Mouse (Mus musculus): Measurements from ENCODE around the gene Leng1. TPM values are rescaled to one million over a fixed set of nuclear protein-coding genes. Genes with fewer than 3 reads are reported as not detected.
A peak's percentile ranks its signal among the peaks of the same experiment; 100 is the strongest.
"Not testable (repeated sequence)": the region's sequence is repeated elsewhere in the genome, so short reads cannot be mapped to it uniquely, and the experiment has no call there.

Gene Leng1
- total RNA-seq (2021) = 16.2 and 17.1 TPM in 2 replicates
- long read RNA-seq, transcript Leng1-201 (4 exons, 2,222 nt) = major isoform, 30 of 33 reads
- long read RNA-seq, partial matches to known transcripts = 1 of 33 reads
- long read RNA-seq, other reads (novel, unspliced or antisense) = 2 of 33 reads

- DNase-seq = peak; percentile 95
Observed at GRCm38 (mm10) chr7:3665215-3666114, at the start of gene Leng1. Gene Leng1 (minus strand): TSS chr7:3665840.

- no peak for DNase-seq
Observed at GRCm38 (mm10) chr7:3715249-3715648, 49.6 kb upstream of the Leng1 start.

DNA sequence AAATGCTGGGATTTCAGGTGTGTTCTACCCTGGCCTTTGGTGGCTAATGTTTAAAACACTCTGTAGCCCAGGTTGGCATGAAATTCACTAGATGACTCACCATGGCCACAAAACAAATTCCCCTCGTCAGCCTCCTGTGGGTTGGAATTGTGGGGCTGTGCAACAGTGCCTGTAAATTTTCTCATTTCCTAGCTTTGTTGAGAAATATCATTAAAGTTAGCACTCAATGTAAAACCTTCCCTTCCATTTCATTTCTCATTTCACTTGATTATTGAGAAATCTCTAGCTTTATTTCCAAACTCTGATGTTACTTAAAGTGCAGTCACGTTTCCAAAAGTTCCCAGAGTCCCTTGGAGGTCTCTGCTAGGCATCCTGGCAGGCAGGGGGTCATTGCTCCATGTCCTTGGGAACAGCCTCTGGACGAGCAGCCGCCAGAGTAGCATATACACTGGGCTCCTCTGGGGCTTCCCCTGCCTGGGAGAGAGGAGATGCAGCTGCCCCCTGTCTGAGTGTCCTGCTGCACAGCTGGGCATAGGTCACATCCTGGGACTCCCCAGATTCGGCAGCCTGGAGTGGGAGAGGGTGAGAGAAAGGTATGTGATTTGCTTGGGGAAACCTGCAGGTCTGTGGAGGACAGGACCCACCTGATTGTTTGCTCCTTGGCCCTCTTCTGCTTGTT is 46.8 kb upstream of the Leng1 start:
- no peak for DNase-seq

DNA sequence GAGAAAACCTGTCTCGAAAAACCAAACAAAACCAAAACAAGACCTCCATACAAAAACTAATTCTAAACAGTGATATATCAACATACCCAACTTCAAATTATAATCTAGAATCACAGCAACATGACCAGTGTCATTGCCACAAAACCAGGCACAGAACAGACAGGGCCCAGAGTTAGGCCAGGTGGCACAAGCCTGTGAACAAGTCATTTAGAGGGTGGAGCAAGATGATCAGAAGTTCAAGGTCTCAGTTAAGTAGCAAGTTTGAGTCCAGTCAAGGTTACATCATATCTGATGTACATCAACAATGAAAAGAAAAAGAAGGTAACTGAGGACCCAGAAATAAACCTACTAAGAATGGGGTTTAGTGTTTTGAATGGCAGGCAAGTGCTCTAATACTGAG is 43.4 kb upstream of the Leng1 start:
- no peak for DNase-seq

GRCm38 (mm10) chr7:3708447-3708980 is 42.9 kb upstream of the Leng1 start:
- not testable (repeated sequence) for DNase-seq

- no peak for DNase-seq
Observed at GRCm38 (mm10) chr7:3707568-3708413, 42.2 kb upstream of the Leng1 start.

DNA sequence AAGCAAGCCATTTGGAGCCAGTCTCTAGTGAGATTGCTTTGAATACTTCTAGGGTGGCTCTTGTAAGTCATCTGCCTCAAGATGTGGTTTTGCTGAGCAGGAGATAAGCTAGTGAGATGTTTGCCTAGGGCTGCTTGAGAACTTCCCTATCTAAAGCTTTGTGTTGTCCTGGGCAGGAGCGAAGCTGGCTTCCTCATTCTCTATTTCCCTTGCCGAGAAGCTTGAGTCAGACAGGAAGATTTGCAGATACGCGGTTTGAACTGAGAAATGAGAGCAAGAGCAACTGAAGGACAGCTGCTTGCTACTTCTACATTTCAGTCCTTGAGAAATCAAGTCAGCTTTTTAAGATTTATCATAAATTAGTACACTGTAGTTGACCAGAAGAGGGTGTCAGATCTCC is 41.4 kb upstream of the Leng1 start:
- DNase-seq = no peak

DNA sequence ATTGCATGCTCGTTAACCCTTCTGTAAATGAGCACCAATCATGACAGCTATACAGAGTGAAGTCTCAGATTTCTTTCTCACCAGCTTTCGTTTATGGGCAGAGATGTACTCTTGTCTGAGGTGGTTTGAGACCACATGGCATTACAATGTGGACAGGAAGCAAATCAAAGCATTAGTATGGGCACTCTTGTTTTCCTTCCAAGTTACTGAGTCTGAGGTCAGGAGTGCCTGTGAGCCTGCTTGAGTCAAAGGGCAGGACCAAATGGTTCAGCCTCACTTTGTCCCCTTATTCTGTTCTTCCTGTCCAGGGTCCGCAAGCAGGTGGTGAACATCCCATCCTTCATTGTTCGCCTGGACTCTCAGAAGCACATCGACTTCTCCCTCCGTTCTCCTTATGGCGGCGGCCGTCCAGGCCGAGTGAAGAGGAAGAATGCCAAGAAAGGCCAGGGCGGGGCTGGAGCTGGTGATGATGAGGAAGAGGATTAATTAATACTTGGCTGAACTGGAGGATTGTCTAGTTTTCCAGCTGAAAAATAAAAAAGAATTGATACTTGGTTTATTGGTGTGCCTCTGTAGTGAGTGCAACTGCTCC is 40.8 kb upstream of the Leng1 start:
- DNase-seq = no peak

GRCm38 (mm10) chr7:3705911-3706310 is 40.3 kb upstream of the Leng1 start:
- DNase-seq = no peak

DNA sequence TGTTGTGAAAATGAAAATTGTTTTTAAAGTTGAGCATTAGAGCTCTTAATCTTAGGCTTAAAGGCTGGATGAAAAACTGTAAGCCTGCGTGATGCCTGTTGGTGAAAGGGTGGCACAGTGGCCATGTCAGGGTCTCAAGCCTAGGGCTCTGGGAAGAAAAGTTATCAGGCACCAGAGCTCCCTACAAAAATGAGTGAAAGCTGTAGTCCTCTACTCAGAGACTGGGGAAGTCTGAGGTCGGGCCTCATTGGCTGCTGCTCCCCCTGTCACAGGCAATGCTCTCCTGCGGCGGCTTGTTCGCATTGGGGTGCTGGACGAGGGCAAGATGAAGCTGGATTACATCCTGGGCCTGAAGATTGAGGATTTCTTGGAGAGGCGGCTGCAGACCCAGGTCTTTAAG is 39.8 kb upstream of the Leng1 start:
- DNase-seq = not testable (repeated sequence)

- peak; percentile 6 for DNase-seq
Observed at GRCm38 (mm10) chr7:3704475-3704874, 38.8 kb upstream of the Leng1 start.

- DNase-seq = peak; percentile 92
Observed at GRCm38 (mm10) chr7:3703879-3704441, 38.3 kb upstream of the Leng1 start, which contains the start of gene Rps9. Gene Rps9 (plus strand): TSS chr7:3703993.

- no peak for DNase-seq
Observed at GRCm38 (mm10) chr7:3703148-3703878, 37.7 kb upstream of the Leng1 start.

- no peak for DNase-seq
Observed at GRCm38 (mm10) chr7:3698471-3698870, 32.8 kb upstream of the Leng1 start.

DNA sequence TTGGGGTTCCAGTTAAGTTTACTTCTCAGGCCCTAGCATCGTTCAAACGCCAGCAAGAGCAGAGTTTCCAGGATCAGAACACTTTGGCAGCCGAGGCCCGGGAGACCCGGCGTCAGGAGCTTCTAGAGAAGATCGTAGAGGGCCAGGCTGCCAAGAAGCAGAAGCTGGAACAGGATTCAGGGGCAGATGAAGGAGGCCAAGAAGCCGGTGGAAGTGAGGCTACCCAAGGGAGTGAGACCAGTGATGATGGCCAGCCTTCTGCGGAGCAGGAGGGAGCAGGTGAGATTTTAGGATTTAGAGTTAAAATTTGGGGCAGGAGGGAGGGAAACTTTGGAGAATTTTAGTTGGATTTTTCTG is 29.3 kb upstream of the Leng1 start:
- DNase-seq = not testable (repeated sequence)

GRCm38 (mm10) chr7:3694076-3694948 is 28.7 kb upstream of the Leng1 start:
- DNase-seq = peak; percentile 70

DNA sequence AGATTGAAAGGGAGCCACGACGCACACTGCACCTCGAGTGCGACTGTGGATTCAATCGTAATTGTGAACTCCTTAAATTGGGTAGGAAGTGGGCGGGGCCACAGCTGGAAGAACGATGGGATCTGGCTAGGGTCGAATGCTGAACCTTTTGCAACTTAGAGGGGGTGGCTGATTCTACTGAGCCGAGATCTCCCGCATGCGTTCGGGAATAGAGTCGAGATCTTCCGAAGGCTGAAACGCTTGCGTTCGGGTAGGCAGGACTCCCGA is 28.1 kb upstream of the Leng1 start:
- DNase-seq = no peak

GRCm38 (mm10) chr7:3692987-3693808 is 27.6 kb upstream of the Leng1 start, which contains the start of gene Mboat7:
Gene Mboat7 (minus strand): TSS chr7:3693523.
- DNase-seq = peak; percentile 94

Measured in adrenal gland, postnatal 25 days (tissue).